Mouse (Mus musculus) lung, postnatal 0 days (tissue): Measurements from ENCODE around the gene Krtap16-1. TPM values are rescaled to one million over a fixed set of nuclear protein-coding genes. Genes with fewer than 3 reads are reported as not detected.

ENCODE experiments used
- ATAC-seq: fragments of 200-750 bp; cut with Nextera tagmentation; 2 replicates; pipeline ENCODE4 v1.8.0; 2017; ENCODE audit warnings: moderate library complexity
- DNase-seq: peaks from one replicate; pipeline ENCODE4 v3.0.0-alpha.2; 2016; ENCODE audit warnings: low spot score
- H3K27ac ChIP-seq: fragments of 300-500 bp; sonication (generic); 2 replicates; pipeline ENCODE4 v1.5.1; 2014; ENCODE audit warnings: antibody characterized with exemption, mild to moderate bottlenecking, low read length, mixed read lengths
- H3K27me3 ChIP-seq: fragments of 300-500 bp; sonication (generic); replicated peaks from 2 replicates; pipeline ENCODE4 v1.6.1; 2014; ENCODE audit warnings: low read length, mixed read lengths; ENCODE audit not compliant: insufficient read depth
- H3K36me3 ChIP-seq: fragments of 300-500 bp; sonication (generic); 2 replicates; pipeline ENCODE4 v1.6.1; 2014; ENCODE audit warnings: low read length, mixed read lengths; ENCODE audit not compliant: insufficient read depth
- H3K4me1 ChIP-seq: fragments of 300-500 bp; sonication (generic); 2 replicates; pipeline ENCODE4 v1.6.1; 2014; ENCODE audit warnings: antibody characterized with exemption, low read depth, low read length, mixed read lengths; ENCODE audit not compliant: insufficient read depth
- H3K4me2 ChIP-seq: fragments of 300-500 bp; sonication (generic); replicated peaks from 2 replicates; pipeline ENCODE4 v1.6.1; 2014; ENCODE audit warnings: low read depth, mild to moderate bottlenecking, low read length, moderate library complexity, mixed read lengths
- H3K4me3 ChIP-seq: fragments of 300-500 bp; sonication (generic); 2 replicates; pipeline ENCODE4 v1.5.1; 2014; ENCODE audit warnings: low read depth, low read length
- H3K9ac ChIP-seq: fragments of 300-500 bp; sonication (generic); replicated peaks from 2 replicates; pipeline ENCODE4 v1.6.1; 2014; ENCODE audit warnings: low read depth, mild to moderate bottlenecking
- H3K9me3 ChIP-seq: fragments of 300-500 bp; sonication (generic); 2 replicates; pipeline ENCODE4 v1.6.1; 2016; ENCODE audit warnings: low read length, mixed read lengths
- CTCF ChIP-seq: IDR thresholded peaks from 2 replicates; pipeline ENCODE4 v1.5.1; 2016; ENCODE audit warnings: antibody characterized with exemption, mild to moderate bottlenecking
- EP300 ChIP-seq: IDR thresholded peaks from 2 replicates; pipeline ENCODE4 v1.6.1; 2016; ENCODE audit warnings: antibody characterized with exemption, mild to moderate bottlenecking, control low read depth
- WGBS: fragments of 180-500 bp; shearing (Covaris S2); extraction: QIAGEN DNeasy Blood & Tissue Kit; methylation state at CpG from one replicate; pipeline ENCODE4 v1.1.7; 2014; 5-methylcytosine and 5-hydroxymethylcytosine counted together
- polyA plus RNA-seq: library from polyadenylated mRNA; unstranded; fragments of >200 nt; fragmentation: Nextera tagmentation; extraction: Ambion mirVana; gene quantifications from 2 replicates; pipeline ENCODE4 v1.2.1, GENCODE M21; 2015

The Krtap16-1 gene
- polyA plus RNA-seq, 1 experiment from 2014 or later, result not detected

- TF ChIP-seq CTCF (no peak), EP300 (no peak)
- H3K4me2 ChIP-seq, result no peak overlapping the region
- H3K36me3 ChIP-seq, result no peaks in the 10 kb centered on the region
- H3K9me3 ChIP-seq, result no peaks in the 10 kb centered on the region
- no peak overlapping the region for H3K4me3 ChIP-seq
- 84% methylated on average over 9 of the region's 9 CpGs for WGBS
- no peaks in the 10 kb centered on the region for H3K4me1 ChIP-seq
- H3K9ac ChIP-seq, result no peak overlapping the region
- DNase-seq (no peak), ATAC-seq (no peak)
- no peaks in the 10 kb centered on the region for H3K27me3 ChIP-seq
- H3K27ac ChIP-seq, result no peak overlapping the region
These were observed 3.7 kb downstream of the Krtap16-1 start for GRCm38 (mm10) chr11:99982731-99983130.

GRCm38 (mm10) chr11:99978953-99979352 lies 7.4 kb downstream of the Krtap16-1 start, which contains the start of gene Krtap29-1:
Krtap29-1 (minus strand) TSS chr11:99979053.
- ATAC-seq (no peak), DNase-seq (no peak)
- Histone ChIP-seq H3K9me3 (no peaks in the 10 kb centered on the region), H3K4me3 (no peak within 1 kb of the TSS), H3K4me1 (no peaks in the 10 kb centered on the region), H3K36me3 (no peaks in the 10 kb centered on the region), H3K4me2 (no peak within 1 kb of the TSS), H3K27ac (no peak within 1 kb of the TSS), H3K9ac (no peak within 1 kb of the TSS), H3K27me3 (no peaks in the 10 kb centered on the region)
- TF ChIP-seq CTCF, result no peak
- TF ChIP-seq EP300, result no peak
- WGBS, result 73% methylated on average over 5 of the region's 5 CpGs

- 20% methylated on average over 2 of the region's 2 CpGs for WGBS
- Histone ChIP-seq H3K4me1 (no peaks in the 10 kb centered on the region), H3K36me3 (no peaks in the 10 kb centered on the region), H3K27me3 (no peaks in the 10 kb centered on the region), H3K27ac (no peak overlapping the region), H3K4me2 (no peak overlapping the region), H3K9ac (no peak overlapping the region), H3K9me3 (no peaks in the 10 kb centered on the region), H3K4me3 (no peak overlapping the region)
- TF ChIP-seq EP300 (no peak), CTCF (no peak)
- DNase-seq, result no peak
- no peak for ATAC-seq
These were observed 20.4 kb downstream of the Krtap16-1 start for GRCm38 (mm10) chr11:99965961-99966360.

GRCm38 (mm10) chr11:99964213-99964612 lies 22.2 kb downstream of the Krtap16-1 start:
- DNase-seq (no peak), ATAC-seq (no peak)
- Histone ChIP-seq H3K36me3 (no peaks in the 10 kb centered on the region), H3K4me3 (no peak overlapping the region), H3K4me2 (no peak overlapping the region), H3K9ac (no peak overlapping the region), H3K4me1 (no peaks in the 10 kb centered on the region), H3K27ac (no peak overlapping the region), H3K27me3 (no peaks in the 10 kb centered on the region), H3K9me3 (no peaks in the 10 kb centered on the region)
- TF ChIP-seq CTCF (peak; percentile 32), EP300 (no peak)
- 62% methylated on average over 6 of the region's 6 CpGs for WGBS

GRCm38 (mm10) chr11:99948175-99948574 lies 38.2 kb downstream of the Krtap16-1 start, which contains the start of gene Krtap9-5:
Krtap9-5 (plus strand) TSS chr11:99948475.
- Histone ChIP-seq H3K4me2 (no peak within 1 kb of the TSS), H3K27me3 (no peaks in the 10 kb centered on the region), H3K9ac (no peak within 1 kb of the TSS), H3K9me3 (no peaks in the 10 kb centered on the region), H3K4me3 (no peak within 1 kb of the TSS), H3K36me3 (no peaks in the 10 kb centered on the region), H3K27ac (no peak within 1 kb of the TSS), H3K4me1 (no peaks in the 10 kb centered on the region)
- TF ChIP-seq EP300 (no peak), CTCF (no peak)
- ATAC-seq, result no peak
- no peak for DNase-seq
- WGBS, result 87% methylated on average over 2 of the region's 2 CpGs

GRCm38 (mm10) chr11:99937751-99938264 lies 48.6 kb downstream of the Krtap16-1 start:
- H3K4me3 ChIP-seq, result no peak overlapping the region
- no peaks in the 10 kb centered on the region for H3K4me1 ChIP-seq
- no peak for DNase-seq
- no peak for ATAC-seq
- H3K36me3 ChIP-seq, result no peaks in the 10 kb centered on the region
- H3K27ac ChIP-seq, result no peak overlapping the region
- no peak overlapping the region for H3K4me2 ChIP-seq
- no peaks in the 10 kb centered on the region for H3K9me3 ChIP-seq
- no peak overlapping the region for H3K9ac ChIP-seq
- WGBS, result 78% methylated on average over 9 of the region's 9 CpGs
- H3K27me3 ChIP-seq, result no peaks in the 10 kb centered on the region
- TF ChIP-seq CTCF, result no peak
- TF ChIP-seq EP300, result no peak

- Histone ChIP-seq H3K9me3 (no peaks in the 10 kb centered on the region), H3K4me1 (no peaks in the 10 kb centered on the region), H3K27me3 (no peaks in the 10 kb centered on the region), H3K4me2 (no peak within 1 kb of the TSS), H3K27ac (no peak within 1 kb of the TSS), H3K4me3 (no peak within 1 kb of the TSS), H3K36me3 (no peaks in the 10 kb centered on the region), H3K9ac (no peak within 1 kb of the TSS)
- TF ChIP-seq EP300, result no peak
- 71% methylated on average over 1 of the region's 1 CpGs for WGBS
- no peak for DNase-seq
- ATAC-seq, result no peak
These were observed 50.4 kb downstream of the Krtap16-1 start, which contains the start of gene Krtap31-2 for GRCm38 (mm10) chr11:99935991-99936390. Krtap31-2 (plus strand) TSS chr11:99936291.

Other genes starting within 250 kb of the Krtap16-1 start
- not detected in 2 replicates for gene Gm11595, start 213.7 kb downstream of the Krtap16-1 start, polyA plus RNA-seq
- gene Krtap4-8, start 205.9 kb downstream of the Krtap16-1 start, polyA plus RNA-seq, result not detected in 2 replicates
- not detected in 2 replicates for gene Krtap4-9, start 201.4 kb downstream of the Krtap16-1 start, polyA plus RNA-seq
- not detected in 2 replicates for gene Gm11596, start 193.1 kb downstream of the Krtap16-1 start, polyA plus RNA-seq
- not detected in 2 replicates for gene Gm11569, start 187.7 kb downstream of the Krtap16-1 start, polyA plus RNA-seq
- not detected in 2 replicates for gene Gm11554, start 182.2 kb downstream of the Krtap16-1 start, polyA plus RNA-seq
- gene Krtap4-13, start 176.7 kb downstream of the Krtap16-1 start, polyA plus RNA-seq, result not detected in 2 replicates
- not detected in 2 replicates for gene Gm11564, start 170.9 kb downstream of the Krtap16-1 start, polyA plus RNA-seq
- gene 2300003K06Rik, start 148.5 kb downstream of the Krtap16-1 start, polyA plus RNA-seq, result not detected in 2 replicates
- not detected in 2 replicates for gene Krtap4-16, start 135.0 kb downstream of the Krtap16-1 start, polyA plus RNA-seq
- gene Gm11568, start 128.7 kb downstream of the Krtap16-1 start, polyA plus RNA-seq, result not detected in 2 replicates
- not detected in 2 replicates for gene Gm11559, start 122.1 kb downstream of the Krtap16-1 start, polyA plus RNA-seq
- not detected in 2 replicates for gene Krtap9-1, start 113.2 kb downstream of the Krtap16-1 start, polyA plus RNA-seq
- not detected in 2 replicates for gene Gm11567, start 107.4 kb downstream of the Krtap16-1 start, polyA plus RNA-seq
- not detected in 2 replicates for gene Krtap31-1, start 78.7 kb downstream of the Krtap16-1 start, polyA plus RNA-seq
- gene Gm11565, start 71.8 kb downstream of the Krtap16-1 start, polyA plus RNA-seq, result not detected in 2 replicates
- gene Krtap31-2, start 50.3 kb downstream of the Krtap16-1 start, polyA plus RNA-seq, result not detected in 2 replicates
- not detected in 2 replicates for gene Krtap9-5, start 38.1 kb downstream of the Krtap16-1 start, polyA plus RNA-seq
- not detected in 2 replicates for gene Krtap29-1, start 7.5 kb downstream of the Krtap16-1 start, polyA plus RNA-seq
- 8.4 and 11.5 TPM in 2 replicates for gene Krtap17-1, start 7.4 kb upstream of the Krtap16-1 start, polyA plus RNA-seq
- 0.17 and 0.23 TPM in 2 replicates for gene Krt33a, start 29.6 kb upstream of the Krtap16-1 start, polyA plus RNA-seq
- 0.16 TPM in 1 of 2 replicates, not detected in the other for gene Krt33b, start 43.3 kb upstream of the Krtap16-1 start, polyA plus RNA-seq
- 0.11 and 0.18 TPM in 2 replicates for gene Krt34, start 55.0 kb upstream of the Krtap16-1 start, polyA plus RNA-seq
- not detected in 2 replicates for gene Krt31, start 64.0 kb upstream of the Krtap16-1 start, polyA plus RNA-seq
- gene Krt32, start 101.6 kb upstream of the Krtap16-1 start, polyA plus RNA-seq, result not detected in 2 replicates
- not detected in 2 replicates for gene Krt35, start 109.6 kb upstream of the Krtap16-1 start, polyA plus RNA-seq
- gene Krt36, start 119.0 kb upstream of the Krtap16-1 start, polyA plus RNA-seq, result 0.11 TPM in 1 of 2 replicates, not detected in the other
- 0.60 and 0.68 TPM in 2 replicates for gene Krt13, start 135.0 kb upstream of the Krtap16-1 start, polyA plus RNA-seq
- gene Krt15, start 149.3 kb upstream of the Krtap16-1 start, polyA plus RNA-seq, result 28.1 and 58.8 TPM in 2 replicates
- 460 and 573 TPM in 2 replicates for gene Krt19, start 162.1 kb upstream of the Krtap16-1 start, polyA plus RNA-seq
- gene Krt9, start 206.6 kb upstream of the Krtap16-1 start, polyA plus RNA-seq, result not detected in 2 replicates
- 1.7 and 2.3 TPM in 2 replicates for gene Krt14, start 221.0 kb upstream of the Krtap16-1 start, polyA plus RNA-seq